23 mouse cellular contexts compared by ENCODE assay signal in genomic region chr6:115577941-115578340, GRCm38 (mm10). TPM values are rescaled to one million over a fixed set of nuclear protein-coding genes. Genes with fewer than 3 reads are reported as not detected.
"Had no signal": no experiment of that assay in that cellular context is flagged by ENCODE, and none has a peak within 500 bp of the region (broad histone marks: within the 10 kb centered on the region; RNA-seq: fewer than 3 reads in every experiment).

No protein-coding gene starts in this region.

- H3K4me2 ChIP-seq: limb, embryonic 13.5 days; liver, embryonic 12.5 days; lung, embryonic 14.5 days; midbrain, embryonic 11.5 days; midbrain, embryonic 15.5 days; neural tube, embryonic 13.5 days had no signal

- DNase-seq: kidney, adult 9 months; kidney, postnatal 4 days; left cerebral cortex, postnatal 4 days; lung, embryonic 14.5 days; lung, postnatal 10 days; lung, postnatal 4 days; retina, postnatal 1 day; right cerebral cortex, postnatal 4 days; spleen, adult 18-20 months; thymus, adult 2 months; thymus, postnatal 25 days had no signal

- H3K27ac ChIP-seq: kidney, postnatal 0 days; limb, embryonic 13.5 days; liver, embryonic 12.5 days; midbrain, embryonic 15.5 days; neural tube, embryonic 13.5 days had no signal

- H3K9me3 ChIP-seq: limb, embryonic 13.5 days; liver, embryonic 12.5 days; megakaryocyte, embryonic 14.5 days; midbrain, embryonic 15.5 days; neural tube, embryonic 13.5 days had no signal

- H3K4me3 ChIP-seq: limb, embryonic 13.5 days; liver, embryonic 12.5 days; megakaryocyte, embryonic 14.5 days; midbrain, embryonic 15.5 days; neural tube, embryonic 13.5 days had no signal

- H3K4me1 ChIP-seq: limb, embryonic 13.5 days; liver, embryonic 12.5 days; midbrain, embryonic 15.5 days; neural tube, embryonic 13.5 days had no signal

- H3K9ac ChIP-seq: limb, embryonic 13.5 days; liver, embryonic 12.5 days; lung, embryonic 14.5 days; midbrain, embryonic 15.5 days; neural tube, embryonic 13.5 days had no signal

- H3K27me3 ChIP-seq: limb, embryonic 13.5 days; liver, embryonic 12.5 days; megakaryocyte, embryonic 14.5 days; midbrain, embryonic 15.5 days; neural tube, embryonic 13.5 days had no signal

- ATAC-seq: liver, embryonic 12.5 days; midbrain, embryonic 15.5 days had no signal

RNA-seq across cellular contexts. Expression of gene Mkrn2os, which starts 14.4 kb away (rescaled TPM):
- total RNA-seq: layer of hippocampus, adult 8-10 months; layer of hippocampus, postnatal 14 days; left cerebral cortex, adult 18-20 months; left cerebral cortex, postnatal 10 days; left cerebral cortex, postnatal 4 days; monocyte, adult 5-6 weeks had no signal
